Mouse (Mus musculus): ENCODE results near the gene Trip10. TPM values are rescaled to one million over a fixed set of nuclear protein-coding genes. Genes with fewer than 3 reads are reported as not detected.
A peak's percentile ranks its signal among the peaks of the same experiment; 100 is the strongest.

Trip10 gene
- total RNA-seq (2021): 10 to 100 TPM; 39.2 to 56.6 TPM
- long read RNA-seq, experiment 1, transcript Trip10-201 (14 exons, 2,224 nt): major isoform, 21 of 50 reads
- long read RNA-seq, experiment 1, transcript Trip10-207 (14 exons, 2,016 nt): minor isoform, 11 of 50 reads
- long read RNA-seq, experiment 1, partial matches to known transcripts: 8 of 50 reads
- long read RNA-seq, experiment 1, other reads (novel, unspliced or antisense): 4 of 50 reads
- long read RNA-seq, experiment 2, transcript Trip10-201 (14 exons, 2,224 nt): minor isoform, 6 of 29 reads
- long read RNA-seq, experiment 2, transcript Trip10-207 (14 exons, 2,016 nt): major isoform, 9 of 29 reads
- long read RNA-seq, experiment 2, partial matches to known transcripts: 3 of 29 reads
- long read RNA-seq, experiment 2, other reads (novel, unspliced or antisense): 9 of 29 reads

DNA sequence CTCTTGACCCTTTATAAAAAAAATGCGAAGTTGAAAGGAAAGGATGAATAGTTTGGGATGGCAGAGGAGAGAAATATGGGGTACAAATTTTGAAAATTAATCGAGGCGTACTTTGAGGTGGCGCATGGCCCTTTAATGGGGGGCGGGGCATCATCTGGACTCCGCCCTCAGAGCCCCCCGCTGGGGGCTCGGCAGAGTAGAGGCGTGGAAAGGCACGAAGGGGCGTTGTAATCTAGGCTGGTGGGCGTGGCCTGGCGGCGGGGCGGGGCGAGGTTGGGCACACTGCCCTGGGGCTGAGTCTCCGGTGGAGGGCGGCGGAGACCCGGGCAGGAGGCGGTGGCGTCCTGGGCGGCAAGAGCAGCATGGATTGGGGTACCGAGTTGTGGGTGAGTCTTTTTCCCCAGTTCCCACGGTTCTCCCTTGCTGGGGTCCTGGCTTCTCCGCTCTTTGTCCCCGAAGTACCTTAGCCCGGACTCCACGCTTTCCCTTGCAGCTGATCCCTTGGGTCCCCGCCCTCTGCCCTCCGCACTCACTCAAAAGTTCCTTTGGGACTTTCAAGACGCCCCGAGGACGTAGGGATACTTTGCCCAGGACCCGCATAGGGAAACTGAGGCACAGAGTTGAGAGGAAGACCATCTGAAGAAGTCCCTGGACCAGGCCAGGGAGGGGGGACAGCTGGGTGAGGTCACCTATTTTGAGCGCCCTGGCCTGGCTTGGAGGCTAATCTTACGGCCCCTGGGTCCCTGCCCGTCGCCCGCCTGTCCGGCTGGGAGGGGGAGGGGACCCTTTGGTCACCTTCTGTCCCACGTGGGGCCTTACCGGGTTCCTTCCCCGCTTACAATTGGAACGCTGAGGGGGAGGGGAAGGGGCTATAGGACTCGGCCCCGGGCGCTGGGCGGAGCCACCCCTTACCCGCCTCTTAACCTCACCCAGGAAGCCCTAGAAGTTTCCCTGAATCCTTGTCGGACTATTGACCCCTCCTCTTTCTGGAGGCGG, at the start of gene Trip10:
Trip10 (plus strand) TSS at position 270 of the 996 bp plus-strand sequence.
- peak; percentile 100 for DNase-seq

DNA sequence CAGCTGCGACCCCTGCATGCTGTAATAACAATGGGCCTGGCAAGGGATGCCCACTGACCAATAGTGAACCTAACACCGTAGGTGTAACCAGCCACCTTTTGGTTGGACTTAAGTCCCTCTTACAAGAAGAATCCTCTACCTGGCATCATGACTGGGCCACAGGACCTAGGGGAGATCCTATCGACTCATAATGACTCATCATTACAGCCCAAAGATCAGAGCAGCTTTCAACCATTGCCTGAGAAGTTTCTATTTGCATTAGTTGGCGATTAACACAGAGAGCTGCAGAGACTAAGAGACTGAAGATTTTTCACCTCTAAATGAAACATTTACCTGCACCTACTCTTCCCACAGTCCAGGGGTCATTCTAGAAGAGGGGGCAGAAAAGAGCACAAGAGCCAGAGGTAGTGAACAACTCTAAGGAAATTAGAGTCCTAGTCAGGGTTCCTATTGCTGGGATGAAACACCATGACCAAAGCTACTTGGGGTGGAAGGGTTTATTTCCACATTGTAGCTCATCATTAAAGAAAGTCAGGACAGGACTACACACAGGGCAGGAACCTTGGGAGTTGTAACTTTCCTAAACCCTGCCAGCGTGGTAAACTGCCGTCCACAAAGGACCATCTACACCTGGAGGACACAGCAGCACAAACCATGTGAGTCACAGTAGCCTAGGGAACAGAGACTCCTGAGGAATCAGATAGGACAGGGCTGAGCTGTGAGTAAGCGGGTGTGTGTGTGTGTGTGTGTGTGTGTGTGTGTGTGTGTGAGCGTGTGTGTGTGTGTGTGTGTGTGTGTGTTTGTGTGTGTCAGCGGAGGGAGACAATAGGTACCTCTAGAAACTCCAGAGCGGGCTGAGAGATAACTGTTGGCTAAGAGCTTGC, 47.2 kb upstream of the Trip10 start:
- no peak for DNase-seq

DNA sequence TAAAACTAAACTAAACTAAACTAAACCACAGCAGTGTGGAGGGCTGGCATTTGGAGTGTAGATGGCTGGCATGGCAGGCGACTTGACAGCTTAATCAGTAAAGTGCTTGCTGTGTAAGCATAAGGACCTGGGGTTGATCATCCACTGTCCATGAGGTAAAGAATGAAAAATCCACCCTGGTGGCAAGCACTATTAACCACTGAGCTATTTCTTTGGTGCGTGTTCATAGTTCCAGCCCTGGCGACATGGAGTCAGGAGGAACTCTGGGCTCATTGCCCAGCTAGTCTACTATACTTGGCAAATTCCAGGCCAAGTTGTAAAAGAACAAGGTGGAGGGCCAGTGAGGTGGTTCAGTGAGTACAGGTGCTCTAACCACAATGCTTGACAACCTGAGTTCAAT, 41.3 kb upstream of the Trip10 start:
- no peak for DNase-seq

DNA sequence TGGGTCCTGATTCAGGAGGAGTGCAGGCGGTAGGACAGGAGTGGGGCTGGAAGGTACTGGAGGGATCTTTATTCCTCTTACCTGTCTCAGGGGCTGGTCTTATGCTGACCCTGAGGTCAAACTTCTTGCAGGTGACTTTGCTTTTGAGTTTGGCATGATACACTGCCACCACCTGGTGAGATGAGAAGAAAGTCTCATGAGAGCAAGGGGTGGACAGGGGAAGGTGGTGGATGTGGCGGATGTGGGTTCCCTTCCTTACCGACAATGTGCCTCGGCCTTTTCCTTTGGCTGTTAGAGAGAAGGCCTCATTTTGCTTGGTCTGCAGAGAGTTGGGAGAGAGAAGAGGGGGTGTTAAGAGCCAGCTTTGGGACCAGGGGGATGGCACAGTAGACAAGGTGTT, 39.9 kb upstream of the Trip10 start:
- DNase-seq: no peak

DNA sequence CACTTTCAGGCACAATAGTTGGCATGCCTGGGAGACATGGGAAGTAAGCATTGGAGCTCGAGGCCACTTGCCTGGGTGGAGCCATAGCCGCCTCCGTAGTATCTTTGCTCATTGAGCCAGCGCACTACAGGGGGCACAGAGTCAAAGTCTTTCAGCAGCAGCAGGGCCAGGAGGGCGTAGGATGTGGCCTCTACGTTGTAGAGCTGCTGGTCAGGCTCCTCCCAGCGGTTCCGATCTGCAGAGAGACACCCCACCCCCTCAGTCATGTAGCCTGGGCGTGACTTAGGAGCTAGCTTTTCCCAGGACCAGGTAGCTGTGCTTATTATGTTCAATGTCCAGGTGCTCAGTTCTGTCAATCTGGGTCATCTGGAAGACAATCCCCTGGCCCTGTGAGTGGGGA, 37.8 kb upstream of the Trip10 start:
- no peak for DNase-seq

DNA sequence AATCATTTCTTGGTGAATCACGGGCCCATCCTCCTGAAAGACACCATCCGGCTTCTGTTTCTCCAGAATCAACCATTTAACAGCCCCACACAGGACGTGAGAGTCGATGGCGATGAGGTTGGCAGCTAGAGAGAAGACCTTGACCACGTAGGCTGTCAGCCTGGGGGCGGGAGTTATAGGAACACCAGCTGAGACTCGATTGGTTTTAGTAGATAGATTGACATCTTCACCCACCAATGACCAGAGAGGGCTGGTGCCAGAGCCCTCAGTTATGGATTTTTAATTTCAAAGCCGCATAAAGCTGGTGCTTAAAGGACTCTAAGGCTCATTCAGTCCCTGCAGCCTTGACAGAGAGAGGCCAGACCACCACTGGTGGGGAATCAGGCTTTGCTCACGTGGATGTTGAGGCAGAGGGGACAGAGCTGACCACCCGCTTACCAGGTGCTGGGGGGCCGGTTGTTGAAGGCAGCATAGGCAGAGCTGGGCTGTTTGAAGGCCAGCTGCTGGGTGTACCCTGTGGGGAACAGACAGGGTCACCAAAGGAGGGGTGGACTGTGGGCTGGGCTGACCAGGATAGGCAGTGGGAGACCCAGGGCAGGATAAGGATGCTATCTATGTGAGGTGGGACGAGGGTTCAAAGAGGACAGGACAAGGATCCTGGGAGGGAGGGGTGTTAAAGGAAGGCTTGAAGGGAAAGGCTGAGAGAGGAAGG, 34.4 kb upstream of the Trip10 start:
- DNase-seq: no peak

DNA sequence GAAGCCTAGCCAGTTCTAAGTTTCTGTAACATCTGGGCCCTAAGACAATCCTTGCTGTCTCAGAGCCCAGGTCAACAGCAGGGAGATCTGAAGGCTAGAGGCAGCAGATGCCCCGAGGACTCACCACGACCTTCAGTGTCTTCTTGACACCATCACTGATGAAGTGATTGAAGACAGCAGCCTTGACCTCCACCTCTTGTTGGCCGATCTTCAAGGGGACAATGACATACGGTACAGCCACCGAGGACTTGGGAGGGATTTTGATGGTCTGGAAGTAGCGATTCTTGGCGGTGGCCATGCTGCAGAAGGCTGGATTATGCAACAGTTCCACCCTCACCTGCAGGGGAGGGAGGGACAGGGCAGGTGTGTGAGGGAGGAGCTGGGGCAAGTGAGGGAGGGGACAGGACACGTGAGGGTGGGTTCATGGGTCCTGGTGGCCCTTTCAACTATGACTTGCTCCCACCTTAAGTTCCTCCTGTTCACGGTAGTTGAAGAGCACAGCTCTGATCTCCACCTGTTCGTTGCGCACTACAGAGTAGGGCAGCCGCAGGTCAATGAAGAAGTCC, 30.8 kb upstream of the Trip10 start:
- DNase-seq: peak; percentile 28

DNA sequence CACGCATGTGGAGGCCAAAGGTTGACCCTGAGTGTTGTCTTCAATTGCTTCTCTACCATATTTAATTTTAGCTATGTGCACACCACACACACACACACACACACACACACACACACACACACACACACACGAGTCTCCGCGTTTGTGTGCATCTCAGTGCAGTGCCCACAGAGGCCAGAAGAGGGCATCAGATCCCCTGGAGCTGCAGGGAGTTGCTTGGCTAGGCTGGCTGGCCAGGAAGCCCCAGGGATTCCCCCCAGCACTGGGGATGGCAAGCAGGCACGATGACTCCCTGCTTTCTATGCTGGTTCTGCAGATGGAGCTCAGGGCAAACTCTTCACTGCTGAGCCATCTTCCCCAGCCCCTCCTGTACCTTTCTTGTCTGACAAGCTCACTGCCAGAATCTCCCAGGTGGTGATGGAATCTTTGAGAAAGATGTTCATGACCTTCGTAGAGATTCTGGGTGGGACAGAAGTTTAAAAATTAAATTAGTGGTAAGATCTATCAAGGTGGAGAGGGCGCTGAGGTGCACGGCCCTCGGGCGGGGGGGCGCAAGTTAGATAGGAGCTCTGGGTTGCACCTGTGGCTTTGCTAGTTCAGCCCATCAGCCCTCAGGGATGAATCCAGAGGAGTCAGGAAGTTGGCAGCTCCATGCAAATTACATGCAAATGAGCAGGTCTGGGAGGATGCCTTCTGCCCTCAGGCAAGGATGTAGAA, 29.9 kb upstream of the Trip10 start:
- DNase-seq: peak; percentile 87

DNA sequence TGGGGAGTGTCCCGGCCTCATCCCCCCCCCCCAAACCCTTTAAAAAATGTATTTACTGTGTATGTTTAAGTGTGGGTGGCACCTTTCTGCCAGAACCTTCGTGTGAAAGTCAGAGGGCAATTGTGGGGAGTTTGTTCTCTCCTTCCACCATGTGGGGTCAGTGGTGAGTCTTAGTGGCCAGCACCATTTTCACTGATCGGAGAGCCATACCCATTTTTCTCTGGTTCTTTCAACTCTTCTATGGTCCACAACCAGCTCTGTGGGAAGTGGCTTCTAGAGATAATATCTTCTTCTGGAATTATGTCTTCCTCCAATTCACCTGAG, 29.4 kb upstream of the Trip10 start:
- DNase-seq: peak; percentile 56

DNA sequence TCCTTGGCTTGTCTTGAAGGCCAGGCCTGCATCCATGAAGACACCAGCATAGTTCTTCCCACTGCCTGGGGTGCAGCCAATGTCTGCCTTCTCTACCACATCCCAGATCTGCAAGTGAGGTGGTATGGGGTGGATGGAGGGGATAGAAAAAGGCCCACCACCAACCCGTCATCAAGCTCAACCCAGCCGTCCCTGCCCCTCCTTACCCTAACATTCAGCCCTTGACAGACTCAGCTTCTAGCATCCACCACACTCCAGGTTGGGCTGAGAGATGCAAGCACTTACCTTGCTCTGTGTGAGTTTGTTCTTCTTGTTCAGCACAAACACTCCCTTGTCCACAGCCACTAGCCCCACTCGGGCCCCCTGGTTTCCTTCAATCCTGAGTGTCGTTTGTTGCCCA, 27.3 kb upstream of the Trip10 start:
- DNase-seq: no peak

DNA sequence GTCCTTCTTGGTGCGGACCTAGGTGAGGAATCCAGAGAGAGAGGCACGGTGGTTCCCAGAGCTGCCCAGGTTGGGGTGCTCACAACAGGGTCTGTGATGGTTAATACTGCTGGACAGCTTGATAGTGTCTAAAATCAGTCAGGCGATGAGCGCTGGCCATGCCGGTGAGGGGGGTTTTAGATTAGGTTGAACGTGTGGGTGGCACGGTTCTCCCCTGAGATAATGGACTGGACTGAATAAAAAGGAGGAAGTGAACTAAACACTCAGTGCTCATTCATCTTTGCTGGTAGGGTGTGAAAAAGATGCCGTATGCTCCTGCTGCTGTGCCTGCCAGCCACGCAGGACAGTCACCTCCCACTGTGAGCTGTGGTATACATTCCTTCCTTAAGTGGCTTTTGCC, 25.9 kb upstream of the Trip10 start:
- DNase-seq: no peak

DNA sequence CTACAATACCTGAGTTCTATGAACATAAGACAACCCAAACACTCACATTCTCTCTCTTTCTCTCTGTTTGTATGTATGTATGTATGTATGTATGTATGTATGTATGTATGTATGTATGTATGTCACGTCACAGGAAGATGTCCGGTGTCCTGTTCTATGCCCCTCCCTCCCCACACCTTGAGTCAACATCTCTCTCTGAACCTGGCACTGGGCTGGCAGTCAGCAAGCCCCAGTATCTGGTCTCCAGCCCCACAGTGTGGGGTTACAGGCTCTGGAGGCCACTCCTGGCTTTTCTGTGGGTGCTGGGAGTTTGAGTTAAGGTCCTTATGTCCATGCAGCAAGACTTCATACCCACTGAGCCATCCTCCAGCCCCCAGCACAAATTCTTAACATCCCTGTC, 21.8 kb upstream of the Trip10 start:
- no peak for DNase-seq

DNA sequence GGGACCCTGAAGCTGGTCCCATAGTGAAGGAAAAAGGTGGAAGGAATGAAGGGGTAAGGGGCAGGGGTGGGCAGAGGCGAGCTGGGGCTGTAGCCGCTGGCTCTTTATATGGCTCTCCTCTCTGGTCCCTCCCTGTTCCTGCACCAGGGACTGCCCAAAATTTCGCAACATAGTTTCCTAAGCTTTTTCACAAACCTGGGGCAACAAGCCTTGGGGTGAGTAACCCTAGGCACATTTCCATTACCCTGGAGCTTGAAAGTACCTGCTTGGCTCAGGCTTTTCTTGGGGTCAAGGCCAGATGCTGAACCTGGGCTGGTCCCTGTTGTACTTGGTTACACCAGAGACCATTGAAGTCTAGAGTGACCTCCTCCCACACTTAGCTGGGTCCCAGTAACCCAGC, 21.2 kb upstream of the Trip10 start, which contains the start of gene C3:
C3 (minus strand) TSS at position 123 of the 400 bp plus-strand sequence.
- peak; percentile 72 for DNase-seq

DNA sequence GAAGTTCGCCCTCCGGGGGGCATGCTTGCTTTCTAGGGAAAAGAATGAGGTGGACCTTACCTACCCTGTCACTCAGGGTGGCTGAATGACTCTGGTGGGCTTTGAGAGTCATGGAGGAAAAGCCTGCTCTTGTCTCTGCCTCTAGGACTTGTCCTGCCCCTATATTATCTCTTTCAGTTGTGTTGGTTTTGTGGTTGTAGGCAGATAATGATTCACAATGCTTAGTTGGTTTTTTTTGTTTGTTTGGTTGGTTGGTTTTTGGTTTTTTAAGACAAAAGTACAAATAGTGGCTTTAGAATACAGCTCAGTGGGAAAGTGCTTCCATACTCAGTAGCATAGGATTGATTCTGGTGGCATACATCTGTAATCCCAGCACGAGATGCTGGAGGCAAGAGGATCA, 20.4 kb upstream of the Trip10 start:
- DNase-seq: no peak

DNA sequence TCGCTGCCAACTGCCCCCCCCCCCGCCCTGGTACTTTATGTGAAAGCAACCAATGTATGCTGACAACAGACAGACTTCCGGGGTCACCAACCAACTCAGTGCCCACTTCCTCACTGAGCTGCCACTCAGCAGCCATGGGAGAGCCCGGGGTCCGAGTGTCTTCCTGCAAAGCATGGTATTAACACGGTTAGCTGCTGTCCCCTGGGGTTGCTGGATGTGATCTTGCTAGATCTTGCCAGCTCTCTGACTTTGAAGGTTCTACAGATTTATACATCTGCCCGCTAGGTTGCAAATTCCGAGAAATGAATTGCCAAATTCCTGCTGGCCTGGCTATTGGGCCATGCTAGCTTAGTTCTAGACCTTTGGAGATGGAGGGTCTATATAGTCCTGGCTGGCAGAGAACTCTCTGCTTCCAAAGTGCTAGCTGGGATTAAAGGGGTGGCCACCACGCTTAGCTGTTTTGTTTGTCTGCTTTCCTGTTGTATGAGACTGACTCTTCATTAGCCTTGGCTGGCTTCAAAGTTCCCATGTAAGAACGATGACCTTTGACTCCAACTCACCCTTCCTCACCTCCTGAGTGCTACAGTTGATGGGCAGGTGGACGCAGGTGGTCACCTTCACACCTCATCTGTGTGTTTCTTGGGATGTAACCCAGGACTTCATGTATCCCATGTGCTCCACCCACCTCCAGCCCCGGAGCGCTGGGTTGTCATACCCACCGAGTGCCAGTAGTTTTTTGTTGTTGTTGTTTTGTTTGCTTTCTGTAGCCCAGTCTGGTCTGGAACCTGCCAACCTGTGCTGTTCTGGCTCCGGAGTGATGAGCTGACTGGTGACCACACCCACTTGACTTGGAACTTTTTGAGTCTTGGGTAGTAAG, 19.2 kb upstream of the Trip10 start:
- DNase-seq: peak; percentile 47

DNA sequence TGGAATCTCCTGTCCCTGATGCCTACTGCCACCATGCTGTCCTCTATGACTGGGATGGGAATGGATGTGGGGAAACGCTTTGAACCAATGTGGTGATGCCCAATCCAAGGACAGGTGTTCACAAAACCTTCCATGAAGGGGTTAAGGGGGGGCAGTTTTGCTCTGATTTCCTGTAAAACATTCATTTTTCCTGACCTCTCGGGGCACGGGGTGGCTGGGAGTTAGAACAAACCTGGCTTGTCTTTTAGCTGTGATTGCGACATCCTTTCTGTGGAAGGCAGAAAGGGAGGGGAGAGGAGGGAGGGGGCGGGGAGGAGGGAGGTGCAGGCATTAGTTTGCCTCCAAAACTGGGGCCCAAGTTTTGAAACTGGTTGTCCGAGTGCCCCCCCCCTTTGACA, 18.5 kb upstream of the Trip10 start:
- DNase-seq: peak; percentile 55

DNA sequence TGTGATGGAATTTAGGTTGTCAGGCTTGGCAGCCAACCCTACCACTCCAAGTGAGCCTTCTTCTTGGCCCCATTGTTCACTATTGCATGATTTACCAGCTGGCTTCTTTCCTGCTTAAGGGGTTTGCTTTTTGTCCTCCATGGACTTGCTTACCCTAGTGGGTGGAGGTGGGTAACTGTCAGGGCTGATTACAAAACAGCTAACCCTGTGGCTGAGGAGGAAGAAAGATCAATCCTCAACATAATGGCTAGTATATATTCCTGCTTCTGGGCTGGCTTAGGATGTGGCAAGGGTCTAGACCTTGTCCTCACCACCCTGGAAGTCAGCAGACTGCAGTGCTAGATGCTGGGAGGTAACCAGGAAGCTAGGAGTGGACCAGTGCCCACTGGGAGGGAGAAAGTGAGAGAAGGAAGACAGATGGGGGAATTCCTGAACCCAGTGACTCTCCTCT, 17.9 kb upstream of the Trip10 start:
- DNase-seq: no peak

DNA sequence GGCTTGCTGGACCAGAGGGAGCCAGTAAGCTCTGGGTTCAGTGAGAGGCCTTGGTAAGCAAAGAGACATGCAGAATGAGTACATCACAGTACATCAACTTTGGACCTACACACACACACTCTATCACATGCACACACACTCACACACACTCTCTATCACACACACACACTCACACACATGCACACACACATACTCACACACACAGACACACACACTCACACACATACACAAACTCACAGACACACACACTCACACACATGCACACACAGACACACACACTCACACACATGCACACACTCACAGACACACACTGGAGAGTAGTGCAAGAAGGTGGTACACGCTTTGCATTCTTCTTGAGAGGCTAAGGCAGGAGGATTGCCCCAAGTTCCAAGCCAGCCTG, 17.1 kb upstream of the Trip10 start:
- DNase-seq: no peak

DNA sequence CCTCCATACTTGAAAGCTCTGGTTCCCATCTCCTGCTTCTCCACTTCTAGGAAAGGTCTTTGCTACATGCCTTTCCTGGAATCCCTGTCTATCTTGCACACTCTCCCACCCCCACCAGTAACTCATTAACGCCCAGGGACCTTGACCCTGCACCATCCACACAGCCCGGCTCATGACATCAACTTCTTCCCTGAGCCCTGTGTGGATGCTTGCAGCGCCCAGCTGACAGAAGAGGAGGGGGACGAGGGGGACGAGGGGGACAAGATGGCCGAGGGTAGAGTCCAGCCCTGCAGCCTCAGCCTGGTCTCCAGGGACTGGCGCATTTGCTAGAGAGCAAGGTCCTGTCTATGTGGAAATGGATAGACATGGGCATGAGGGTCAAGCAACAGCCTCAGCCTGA, 16.2 kb upstream of the Trip10 start:
- DNase-seq: peak; percentile 31

All from adrenal gland, postnatal 10 days (tissue).